Mouse (Mus musculus) neural tube, embryonic 11.5 days (tissue): Measurements from ENCODE around the gene Tcte1. TPM values are rescaled to one million over a fixed set of nuclear protein-coding genes. Genes with fewer than 3 reads are reported as not detected.
A peak's percentile ranks its signal among the peaks of the same experiment; 100 is the strongest.

Source experiments
- ATAC-seq: fragments of 200-750 bp; cut with Nextera tagmentation; 2 replicates; pipeline ENCODE4 v1.8.0; 2017; ENCODE audit warnings: moderate number of reproducible peaks, mild to moderate bottlenecking, moderate TSS enrichment, moderate library complexity; ENCODE audit not compliant: insufficient read depth, low FRiP score, low TSS enrichment
- DNase-seq: peaks from one replicate; pipeline ENCODE4 v3.0.0-alpha.2; 2015; ENCODE audit warnings: low spot score
- H3K27ac ChIP-seq: fragments of 300-500 bp; sonication (generic); 2 replicates; pipeline ENCODE4 v1.5.1; 2014; ENCODE audit warnings: low read depth, mild to moderate bottlenecking, low read length
- H3K27me3 ChIP-seq: fragments of 300-500 bp; sonication (generic); 2 replicates; pipeline ENCODE4 v1.6.1; 2014; ENCODE audit warnings: mild to moderate bottlenecking, low read length, mixed read lengths; ENCODE audit not compliant: control insufficient read depth, insufficient read depth
- H3K36me3 ChIP-seq: fragments of 300-500 bp; sonication (generic); 2 replicates; pipeline ENCODE4 v1.6.1; 2014; ENCODE audit warnings: mild to moderate bottlenecking, low read length, moderate library complexity, mixed read lengths; ENCODE audit not compliant: control insufficient read depth, insufficient read depth
- H3K4me1 ChIP-seq: fragments of 300-500 bp; sonication (generic); 2 replicates; pipeline ENCODE4 v1.6.1; 2014; ENCODE audit warnings: low read length, mixed read lengths; ENCODE audit not compliant: control insufficient read depth, insufficient read depth
- H3K4me2 ChIP-seq: fragments of 300-500 bp; sonication (generic); 2 replicates; pipeline ENCODE4 v1.6.1; 2014; ENCODE audit warnings: low read depth, mild to moderate bottlenecking, moderate library complexity
- H3K4me3 ChIP-seq: fragments of 300-500 bp; sonication (generic); 2 replicates; pipeline ENCODE4 v1.5.1; 2014; ENCODE audit warnings: low read depth, low read length
- H3K9ac ChIP-seq: fragments of 300-500 bp; sonication (generic); 2 replicates; pipeline ENCODE4 v1.6.1; 2014; ENCODE audit warnings: mild to moderate bottlenecking, low read length
- H3K9me3 ChIP-seq: fragments of 300-500 bp; sonication (generic); 2 replicates; pipeline ENCODE4 v1.6.1; 2016; ENCODE audit warnings: low read length; ENCODE audit not compliant: control insufficient read depth
- WGBS: fragments of 180-500 bp; shearing (Covaris S2); extraction: QIAGEN DNeasy Blood & Tissue Kit; methylation state at CpG from one replicate; pipeline ENCODE4 v1.1.7; 2014; 5-methylcytosine and 5-hydroxymethylcytosine counted together
- polyA plus RNA-seq: library from polyadenylated mRNA; unstranded; fragments of >200 nt; fragmentation: Nextera tagmentation; extraction: Ambion mirVana; gene quantifications from 2 replicates; pipeline ENCODE4 v1.2.1, GENCODE M21; 2014

Gene Tcte1
- polyA plus RNA-seq, 1 experiment from 2014 or later, result 1.8 TPM

- Histone ChIP-seq H3K4me2 (no peak overlapping the region), H3K4me1 (peaks cover 8% of the 10 kb centered on the region; the same call in 1 of the 2 replicates), H3K27ac (no peak overlapping the region), H3K9ac (no peak overlapping the region), H3K27me3 (no peaks in the 10 kb centered on the region), H3K9me3 (no peaks in the 10 kb centered on the region), H3K4me3 (no peak overlapping the region), H3K36me3 (no peaks in the 10 kb centered on the region)
- DNase-seq (no peak), ATAC-seq (no peak)
- 43% methylated on average over 12 of the region's 12 CpGs for WGBS
These were observed 57.8 kb downstream of the Tcte1 start for GRCm38 (mm10) chr17:45580958-45581477.

- no peak overlapping the region for H3K9ac ChIP-seq
- ATAC-seq (no peak), DNase-seq (peak; percentile 74)
- no peaks in the 10 kb centered on the region for H3K9me3 ChIP-seq
- no peak overlapping the region for H3K4me2 ChIP-seq
- no peak overlapping the region for H3K27ac ChIP-seq
- no peaks in the 10 kb centered on the region for H3K27me3 ChIP-seq
- no peak overlapping the region for H3K4me3 ChIP-seq
- peaks cover 8% of the 10 kb centered on the region; the same call in 1 of the 2 replicates for H3K4me1 ChIP-seq
- no peaks in the 10 kb centered on the region for H3K36me3 ChIP-seq
- WGBS, result 23% methylated on average over 2 of the region's 2 CpGs
These were observed 58.3 kb downstream of the Tcte1 start for GRCm38 (mm10) chr17:45581567-45581983.

- 92% methylated on average over 6 of the region's 6 CpGs for WGBS
- Histone ChIP-seq H3K27me3 (no peaks in the 10 kb centered on the region), H3K36me3 (no peaks in the 10 kb centered on the region), H3K9ac (no peak overlapping the region), H3K4me3 (no peak overlapping the region), H3K9me3 (no peaks in the 10 kb centered on the region), H3K4me2 (no peak overlapping the region), H3K27ac (no peak overlapping the region), H3K4me1 (peaks cover 8% of the 10 kb centered on the region; the same call in 1 of the 2 replicates)
- no peak for DNase-seq
- no peak for ATAC-seq
These were observed 59.0 kb downstream of the Tcte1 start for GRCm38 (mm10) chr17:45582188-45582587.

GRCm38 (mm10) chr17:45582715-45583355, 59.6 kb downstream of the Tcte1 start:
- H3K9me3 ChIP-seq, result no peaks in the 10 kb centered on the region
- no peak for DNase-seq
- WGBS, result 75% methylated on average over 6 of the region's 6 CpGs
- H3K27me3 ChIP-seq, result no peaks in the 10 kb centered on the region
- no peak overlapping the region for H3K9ac ChIP-seq
- ATAC-seq, result no peak
- no peaks in the 10 kb centered on the region for H3K36me3 ChIP-seq
- no peak overlapping the region for H3K4me3 ChIP-seq
- H3K4me1 ChIP-seq, result peaks cover 8% of the 10 kb centered on the region; the same call in 1 of the 2 replicates
- no peak overlapping the region for H3K4me2 ChIP-seq
- no peak overlapping the region for H3K27ac ChIP-seq

- Histone ChIP-seq H3K4me1 (peaks cover 8% of the 10 kb centered on the region; the same call in 1 of the 2 replicates), H3K9ac (no peak overlapping the region), H3K27me3 (no peaks in the 10 kb centered on the region), H3K4me2 (no peak overlapping the region), H3K36me3 (no peaks in the 10 kb centered on the region), H3K9me3 (no peaks in the 10 kb centered on the region), H3K27ac (0 out of 2 replicates have a peak overlapping the region, but pooled peaks have one; percentile 34), H3K4me3 (no peak overlapping the region)
- ATAC-seq (peak; percentile 14; the same call in 1 of the 2 replicates), DNase-seq (no peak)
- WGBS, result 43% methylated on average over 12 of the region's 12 CpGs
These were observed 61.1 kb downstream of the Tcte1 start for GRCm38 (mm10) chr17:45584096-45584896.

GRCm38 (mm10) chr17:45584939-45585678, 61.9 kb downstream of the Tcte1 start:
- 33% methylated on average over 14 of the region's 14 CpGs for WGBS
- no peaks in the 10 kb centered on the region for H3K36me3 ChIP-seq

GRCm38 (mm10) chr17:45585725-45586448, 62.7 kb downstream of the Tcte1 start:
- H3K27ac ChIP-seq, result peak overlapping the region; percentile 34; the same call in 1 of the 2 replicates
- no peaks in the 10 kb centered on the region for H3K27me3 ChIP-seq
- no peaks in the 10 kb centered on the region for H3K9me3 ChIP-seq
- H3K9ac ChIP-seq, result no peak overlapping the region
- no peak overlapping the region for H3K4me2 ChIP-seq
- H3K4me3 ChIP-seq, result no peak overlapping the region
- DNase-seq (no peak), ATAC-seq (no peak)
- no peaks in the 10 kb centered on the region for H3K36me3 ChIP-seq
- peaks cover 8% of the 10 kb centered on the region; the same call in 1 of the 2 replicates for H3K4me1 ChIP-seq
- WGBS, result 76% methylated on average over 23 of the region's 23 CpGs

More at GRCm38 (mm10) chr17:45584939-45585678, 61.9 kb downstream of the Tcte1 start:
- H3K4me3 ChIP-seq, result no peak overlapping the region
- no peaks in the 10 kb centered on the region for H3K9me3 ChIP-seq
- H3K4me2 ChIP-seq, result no peak overlapping the region
- no peaks in the 10 kb centered on the region for H3K27me3 ChIP-seq
- peak overlapping the region; percentile 34; the same call in 1 of the 2 replicates for H3K27ac ChIP-seq
- DNase-seq, result peak; percentile 81
- peak; percentile 55 for ATAC-seq
- H3K9ac ChIP-seq, result no peak overlapping the region
- peaks cover 8% of the 10 kb centered on the region; the same call in 1 of the 2 replicates for H3K4me1 ChIP-seq

GRCm38 (mm10) chr17:45586449-45586837, 63.2 kb downstream of the Tcte1 start:
- Histone ChIP-seq H3K27ac (no peak overlapping the region), H3K4me3 (no peak overlapping the region), H3K27me3 (no peaks in the 10 kb centered on the region), H3K9ac (no peak overlapping the region), H3K4me2 (no peak overlapping the region), H3K4me1 (peaks cover 5% of the 10 kb centered on the region; the same call in 1 of the 2 replicates), H3K36me3 (no peaks in the 10 kb centered on the region), H3K9me3 (no peaks in the 10 kb centered on the region)
- ATAC-seq (no peak), DNase-seq (no peak)
- WGBS, result 94% methylated on average over 3 of the region's 3 CpGs
